Mouse (Mus musculus): Measurements from ENCODE around the gene Cpeb1. TPM values are rescaled to one million over a fixed set of nuclear protein-coding genes. Genes with fewer than 3 reads are reported as not detected.

The Cpeb1 gene
- total RNA-seq, 2 experiments from 2014 or later = 11.4 to 15.8 TPM

GRCm38 (mm10) chr7:81335705-81336431, 119.4 kb downstream of the Cpeb1 start:
- DNase-seq = peak in 1 of 2 experiments; percentile 28
- intact Hi-C loops (cut with DNase I) = loop anchor here (1.0 kb wide), 3 partner anchors 127 to 174 kb away; no protein-coding TSS in a partner anchor

DNA sequence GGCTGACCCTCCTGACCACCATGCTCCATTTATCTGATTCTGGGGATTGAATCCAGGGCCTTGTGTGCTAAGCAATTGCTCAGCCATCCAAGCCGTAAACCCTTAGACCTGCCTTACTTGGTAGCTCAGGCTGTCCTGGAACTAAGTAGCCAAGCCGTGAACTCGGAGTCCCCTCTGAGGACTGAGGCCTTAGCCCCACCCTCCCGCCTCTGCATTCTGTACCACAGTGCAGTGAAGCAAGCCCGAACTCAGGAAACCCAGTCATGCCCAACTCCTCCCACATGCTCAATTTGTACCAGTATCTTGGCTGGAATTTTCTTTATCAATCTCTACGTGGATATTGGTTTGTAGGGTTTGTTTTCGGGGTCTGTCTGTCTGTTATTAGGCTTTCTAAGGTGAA, 123.4 kb downstream of the Cpeb1 start:
- intact Hi-C loops (cut with DNase I) = no loop called here
- no peak for DNase-seq

DNA sequence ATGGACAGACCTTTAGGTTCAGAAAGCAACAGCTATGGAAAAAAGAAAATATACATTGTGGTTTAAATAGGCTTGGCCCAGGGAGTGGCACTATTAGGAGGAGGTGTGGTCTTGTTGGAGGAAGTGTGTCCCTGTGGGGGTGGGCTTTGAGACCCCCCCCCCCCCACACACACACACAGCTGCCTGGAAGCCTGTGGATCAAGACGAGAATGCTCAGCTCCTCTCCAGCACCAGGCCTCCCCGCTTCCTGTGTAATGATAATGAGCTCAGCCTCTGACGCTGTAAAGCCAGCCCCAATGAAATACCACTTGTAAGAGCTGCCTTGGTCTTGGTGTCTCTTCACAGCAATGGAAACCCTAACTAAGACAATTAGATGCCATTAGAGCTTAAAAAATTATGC, 124.5 kb downstream of the Cpeb1 start:
- no peak for DNase-seq
- intact Hi-C loops (cut with DNase I) = no loop called here

- no peak for DNase-seq
- intact Hi-C loops (cut with DNase I) = no loop called here
Measured at GRCm38 (mm10) chr7:81327661-81328060, 127.6 kb downstream of the Cpeb1 start.

- intact Hi-C loops (cut with DNase I) = no loop called here
- no peak for DNase-seq
Measured at GRCm38 (mm10) chr7:81326859-81327258, 128.4 kb downstream of the Cpeb1 start.

DNA sequence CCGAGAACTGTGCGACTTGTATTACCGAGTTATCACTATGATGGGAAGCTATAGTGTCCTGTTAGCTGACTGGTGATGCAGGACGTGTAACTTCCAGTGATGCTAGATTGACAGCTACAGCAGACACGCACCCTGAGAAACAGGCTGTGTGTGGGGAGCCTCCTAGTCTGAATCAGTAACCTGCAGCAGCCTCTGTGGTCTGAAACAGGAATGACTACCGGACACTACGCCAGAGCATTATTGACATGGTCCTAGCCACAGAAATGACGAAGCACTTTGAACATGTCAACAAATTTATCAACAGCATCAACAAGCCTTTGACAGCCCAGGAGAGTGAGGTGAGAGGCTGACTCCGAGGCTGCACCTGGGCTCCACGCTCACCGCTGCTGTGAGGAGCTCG, 129.2 kb downstream of the Cpeb1 start:
- intact Hi-C loops (cut with DNase I) = no loop called here
- no peak for DNase-seq

DNA sequence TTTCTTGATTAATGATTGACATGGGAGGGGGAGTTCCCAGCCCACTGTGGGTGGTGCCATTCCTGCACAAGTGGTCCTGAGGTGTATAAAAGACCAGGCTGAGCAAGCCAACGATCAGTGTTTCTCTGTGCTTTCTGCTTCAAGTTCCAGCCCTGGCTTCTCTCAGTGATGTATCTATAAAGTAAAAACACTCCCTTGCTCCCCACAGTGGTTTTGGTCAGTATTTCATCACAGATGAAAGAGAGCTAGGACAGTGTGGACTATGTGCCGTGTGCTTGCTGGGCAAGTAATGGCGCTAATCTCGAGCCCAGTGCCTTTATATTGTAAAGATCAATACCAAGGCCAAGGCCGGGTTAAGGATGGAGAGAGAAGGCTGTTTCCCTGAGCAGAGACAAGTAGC, 133.5 kb downstream of the Cpeb1 start:
- intact Hi-C loops (cut with DNase I) = no loop called here

DNA sequence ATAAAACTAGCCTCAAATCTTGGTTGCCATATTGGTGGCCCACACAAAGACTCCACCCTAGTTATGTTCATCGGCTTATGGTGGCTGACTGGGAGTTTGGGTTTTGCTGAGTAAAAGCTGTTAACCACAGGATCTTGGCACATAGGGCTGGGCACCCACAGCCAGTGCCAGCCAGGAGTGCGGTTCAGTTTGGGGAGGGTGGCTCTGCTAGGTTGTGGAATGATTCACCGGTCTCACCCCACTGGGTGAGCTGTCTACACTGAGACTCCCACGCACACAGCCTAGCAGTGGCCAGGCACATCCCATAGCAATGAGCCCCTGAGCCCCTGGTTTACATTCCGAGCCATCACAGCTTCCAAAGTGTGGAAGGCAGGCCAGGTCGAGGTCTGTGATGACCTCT, 135.5 kb downstream of the Cpeb1 start:
- intact Hi-C loops (cut with DNase I) = no loop called here

More for the DNA sequence above, 133.5 kb downstream of the Cpeb1 start:
- no peak for DNase-seq

DNA sequence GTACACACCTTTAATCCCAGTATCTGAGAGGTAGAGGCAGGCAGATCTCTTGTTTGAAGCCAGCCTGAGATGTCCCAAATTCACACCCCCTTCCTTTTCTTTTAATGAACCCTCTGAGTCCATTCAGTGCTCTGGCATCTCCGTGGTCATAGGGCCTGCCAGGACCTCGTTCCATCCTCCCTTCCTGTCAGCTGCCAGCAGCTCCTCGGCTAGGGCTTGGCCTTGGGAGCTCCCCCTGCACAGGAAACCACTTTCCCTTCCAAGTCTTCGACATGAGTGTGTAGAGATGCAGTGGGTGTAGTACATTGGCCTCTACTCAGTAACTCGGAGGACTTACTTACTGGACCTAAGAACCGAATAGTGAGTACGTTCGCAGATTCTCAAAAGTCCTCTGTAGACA, 139.7 kb downstream of the Cpeb1 start:
- no peak for DNase-seq
- intact Hi-C loops (cut with DNase I) = no loop called here

More for the DNA sequence above, 135.5 kb downstream of the Cpeb1 start:
- no peak for DNase-seq

DNA sequence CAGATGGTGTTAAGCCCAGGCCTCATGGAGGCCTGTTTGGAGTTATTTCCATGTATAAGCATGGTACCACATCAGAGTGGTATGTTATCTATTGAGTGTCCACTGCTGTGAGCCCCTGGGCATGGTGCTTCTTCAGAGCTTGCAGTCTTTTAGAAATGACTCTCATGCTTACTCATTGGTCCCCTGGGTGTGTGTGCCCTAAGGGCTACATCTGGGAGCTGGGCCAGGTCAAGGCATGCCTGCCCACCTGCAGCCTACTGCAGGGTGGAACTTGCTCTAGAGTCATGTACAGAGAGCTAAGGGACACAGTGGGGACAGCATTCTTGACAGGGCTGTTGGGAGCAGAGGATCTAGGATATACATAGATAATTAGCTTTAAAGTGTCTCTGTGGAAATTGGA, 143.7 kb downstream of the Cpeb1 start:
- intact Hi-C loops (cut with DNase I) = no loop called here
- no peak for DNase-seq

DNA sequence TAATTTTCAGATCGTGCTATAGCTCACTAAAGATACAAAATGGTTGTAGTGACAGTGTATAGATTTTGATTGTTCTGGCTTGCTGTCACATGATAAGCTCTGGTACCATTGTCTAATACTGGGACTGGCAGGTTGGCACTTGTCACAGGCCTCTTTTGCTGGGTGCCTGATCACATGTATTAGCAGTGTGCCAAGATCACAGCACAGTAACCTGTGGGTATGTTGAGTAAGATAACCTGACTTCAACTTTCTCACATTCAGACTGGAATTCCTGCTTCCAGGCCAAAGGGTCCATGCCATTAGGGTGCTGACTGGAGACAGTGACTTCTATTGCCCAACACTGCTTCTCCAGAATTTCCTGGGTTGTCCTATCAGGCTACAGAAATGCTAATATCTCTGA, 144.1 kb downstream of the Cpeb1 start:
- intact Hi-C loops (cut with DNase I) = no loop called here
- DNase-seq = no peak

GRCm38 (mm10) chr7:81309247-81309646, 146.0 kb downstream of the Cpeb1 start:
- intact Hi-C loops (cut with DNase I) = no loop called here
- no peak for DNase-seq

GRCm38 (mm10) chr7:81307735-81308134, 147.5 kb downstream of the Cpeb1 start:
- DNase-seq = peak in 1 of 2 experiments; percentile 14
- intact Hi-C loops (cut with DNase I) = no loop called here

- intact Hi-C loops (cut with DNase I) = no loop called here
Measured at GRCm38 (mm10) chr7:81304675-81305074, 150.6 kb downstream of the Cpeb1 start.

DNA sequence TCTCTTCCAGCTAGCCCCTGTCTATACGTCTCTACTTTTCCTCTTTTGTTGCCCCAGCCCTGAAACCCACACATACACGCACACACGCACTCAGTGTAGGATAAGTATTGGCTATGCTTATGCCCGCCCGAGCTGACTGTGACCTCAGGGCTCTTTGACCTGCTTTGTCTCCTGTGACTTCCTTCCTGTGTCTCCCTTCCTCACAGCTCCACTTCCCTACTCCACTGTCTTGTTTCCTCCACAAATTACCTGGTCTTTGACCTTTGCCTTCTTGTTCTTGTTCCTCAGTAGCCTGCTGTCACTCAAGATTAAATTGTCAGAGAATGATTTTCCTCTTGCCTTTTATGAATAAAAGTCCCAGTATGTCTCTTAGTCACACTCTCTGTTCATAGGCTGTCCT, 151.2 kb downstream of the Cpeb1 start:
- intact Hi-C loops (cut with DNase I) = no loop called here
- DNase-seq = no peak

More at GRCm38 (mm10) chr7:81304675-81305074, 150.6 kb downstream of the Cpeb1 start:
- DNase-seq = no peak

DNA sequence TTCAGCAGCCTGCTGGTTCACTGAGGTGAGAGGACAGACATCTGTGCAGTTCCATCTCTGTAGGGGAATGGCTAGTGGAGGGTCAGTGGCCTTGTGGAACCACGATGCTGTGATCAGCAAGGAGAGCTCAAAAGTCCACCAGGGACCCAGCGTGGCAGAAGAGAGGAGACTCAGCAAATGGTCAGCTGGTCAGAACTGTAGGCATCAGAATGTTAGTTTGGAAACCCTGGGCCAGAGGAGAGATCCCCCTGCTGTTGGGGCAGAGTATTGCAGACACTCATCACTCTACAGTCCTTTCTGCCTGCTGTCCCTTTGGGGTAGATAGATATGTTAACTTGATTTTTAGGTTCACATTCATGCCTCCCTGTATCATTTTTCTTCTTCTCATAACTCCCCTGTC, 151.6 kb downstream of the Cpeb1 start:
- DNase-seq = peak; percentile 17 to 27

GRCm38 (mm10) chr7:81301323-81301722, 153.9 kb downstream of the Cpeb1 start:
- intact Hi-C loops (cut with DNase I) = no loop called here
- DNase-seq = no peak

More for the DNA sequence above, 151.6 kb downstream of the Cpeb1 start:
- intact Hi-C loops (cut with DNase I) = no loop called here

DNA sequence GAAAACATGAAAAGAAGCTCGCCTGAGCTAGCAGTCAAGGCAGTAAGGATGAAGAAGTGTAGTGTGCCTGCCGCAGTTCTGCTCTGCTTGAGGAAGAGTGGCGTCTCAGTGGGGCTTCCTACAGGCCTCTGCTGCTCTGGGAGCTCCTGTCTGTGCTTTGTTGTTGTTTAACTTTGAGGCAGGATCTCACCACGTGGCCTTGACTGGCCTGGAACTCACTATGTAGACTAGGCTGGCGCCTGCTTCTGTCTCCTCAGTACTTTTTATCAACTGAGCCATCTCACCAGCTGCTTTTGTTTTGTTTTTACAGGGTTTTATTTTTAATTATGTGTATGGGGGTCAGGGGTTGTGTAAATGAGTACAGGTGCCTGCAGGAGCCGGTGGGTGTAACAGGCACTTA, 157.1 kb downstream of the Cpeb1 start:
- DNase-seq = no peak
- intact Hi-C loops (cut with DNase I) = no loop called here

Other genes with a start within 250 kb of the Cpeb1 start
- gene Pde8a, start 241.9 kb downstream of the Cpeb1 start, total RNA-seq (2021) = 10 to 100 TPM; 11.5 to 11.9 TPM
- 100 to 1,000 TPM; 870 to 936 TPM for gene Rps17, start 110.2 kb downstream of the Cpeb1 start, total RNA-seq (2021)
- under 1 TPM in 1 of 2 experiments, not detected in 1; 0.44 TPM for gene Ap3b2, start 38.5 kb upstream of the Cpeb1 start, total RNA-seq (2021)
- not detected for gene BC048679, start 42.8 kb upstream of the Cpeb1 start, total RNA-seq (2021)
- gene Fsd2, start 111.5 kb upstream of the Cpeb1 start, total RNA-seq (2021) = 100 to 1,000 TPM; 276 to 293 TPM
- 10 to 100 TPM in 1 of 2 experiments, 1 to 10 TPM in 1; 10.0 to 10.5 TPM for gene Whamm, start 115.8 kb upstream of the Cpeb1 start, total RNA-seq (2021)

All from heart, postnatal 36 days (tissue).